Mouse (Mus musculus) bone marrow macrophage, adult 2 months (primary cell): ENCODE results near the gene Hnf1b.

ENCODE experiments used
- CTCF ChIP-seq: IDR thresholded peaks from 2 replicates; pipeline ENCODE4 v1.5.1; 2012; ENCODE audit warnings: low read depth, mild to moderate bottlenecking, low read length, moderate library complexity
- POLR2A ChIP-seq: IDR thresholded peaks from 2 replicates; pipeline ENCODE4 v1.6.1; 2012; ENCODE audit warnings: mild to moderate bottlenecking, low read depth, low read length, borderline replicate concordance

DNA sequence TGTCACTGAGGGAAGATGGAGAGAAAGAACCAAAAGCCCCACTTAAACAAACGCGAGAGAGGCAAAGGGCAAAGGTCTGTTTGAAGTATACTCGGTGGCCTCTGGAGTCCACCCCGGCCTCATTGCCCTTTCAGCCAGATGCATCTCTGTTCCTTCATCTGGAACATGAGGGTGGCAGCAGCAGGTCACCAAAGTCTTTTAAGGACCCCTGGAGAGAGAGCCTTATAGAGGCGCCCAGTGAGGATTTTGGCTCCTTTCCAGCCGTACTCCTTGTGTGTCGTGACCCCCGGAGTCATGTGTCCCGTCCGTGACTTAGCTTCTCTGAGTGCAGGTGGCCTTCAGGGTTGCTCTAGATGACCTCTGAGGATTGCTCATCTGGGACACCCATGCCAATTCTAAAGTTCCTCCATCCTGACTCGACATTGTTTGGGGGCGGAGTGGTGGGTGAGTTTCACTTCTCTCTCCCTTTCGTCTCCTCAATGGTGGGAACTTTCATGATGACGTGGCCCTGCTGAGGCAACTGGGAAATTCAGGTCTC lies 15.8 kb upstream of the Hnf1b start:
- TF ChIP-seq CTCF = no peak
- no peak for TF ChIP-seq POLR2A
